Mouse (Mus musculus) E14TG2a.4 (cell line): ENCODE measurements at regions not wholly inside any gene's neighbourhood (a gene's known extent, or its start where the extent isn't known, plus 50 kb on each side); places are given as distances from the start of the nearest gene placed in this dataset.

Source experiments
- H3K27me3 ChIP-seq: 2 replicates; pipeline ENCODE4 v1.6.1; 2014; ENCODE audit warnings: low read length, control low read depth; ENCODE audit not compliant: insufficient read depth
- H3K36me3 ChIP-seq: 2 replicates; pipeline ENCODE4 v1.6.1; 2014; ENCODE audit warnings: low read length, control low read depth; ENCODE audit not compliant: insufficient read depth
- H3K4me1 ChIP-seq: replicated peaks from 2 replicates; pipeline ENCODE4 v1.6.1; 2014; ENCODE audit warnings: low read depth, low read length, control low read depth
- H3K4me3 ChIP-seq: replicated peaks from 2 replicates; pipeline ENCODE4 v1.5.1; 2014; ENCODE audit warnings: mild to moderate bottlenecking, low read length
- H3K9me3 ChIP-seq: 2 replicates; pipeline ENCODE4 v1.6.1; 2014; ENCODE audit warnings: low read length, control low read depth
- CTCF ChIP-seq: conservative IDR thresholded peaks from 2 replicates; pipeline ENCODE4 v1.5.1; 2014; ENCODE audit warnings: low read length
- NANOG ChIP-seq: IDR thresholded peaks from 2 replicates; pipeline ENCODE4 v1.6.1; 2014; ENCODE audit warnings: borderline replicate concordance, low read length, mixed read lengths
- POU5F1 ChIP-seq: IDR thresholded peaks from 2 replicates; pipeline ENCODE4 v1.6.1; 2014; ENCODE audit warnings: low read length, borderline replicate concordance

- H3K27me3 ChIP-seq = no peaks in the 10 kb centered on the region
- H3K9me3 ChIP-seq = no peaks in the 10 kb centered on the region
- no peaks in the 10 kb centered on the region for H3K36me3 ChIP-seq
- no peaks in the 10 kb centered on the region for H3K4me1 ChIP-seq
- H3K4me3 ChIP-seq = no peak overlapping the region
- TF ChIP-seq NANOG = no peak
- TF ChIP-seq CTCF = no peak
- no peak for TF ChIP-seq POU5F1
These were observed 51.1 kb upstream of the Osr1 start for GRCm38 (mm10) chr12:9518782-9519181.

- H3K4me1 ChIP-seq = no peaks in the 10 kb centered on the region
These were observed 50.6 kb upstream of the Osr1 start for GRCm38 (mm10) chr12:9519346-9519745.

More at GRCm38 (mm10) chr12:9519346-9519745, 50.6 kb upstream of the Osr1 start:
- Histone ChIP-seq H3K4me3 (no peak overlapping the region), H3K27me3 (no peaks in the 10 kb centered on the region), H3K9me3 (no peaks in the 10 kb centered on the region), H3K36me3 (no peaks in the 10 kb centered on the region)
- TF ChIP-seq POU5F1 (no peak), CTCF (no peak), NANOG (no peak)
